Mouse (Mus musculus) heart, embryonic 14.5 days (tissue): ENCODE measurements around the gene Dnaja3. TPM values are rescaled to one million over a fixed set of nuclear protein-coding genes. Genes with fewer than 3 reads are reported as not detected.

ENCODE experiments used
- ATAC-seq: fragments of 200-750 bp; cut with Nextera tagmentation; 2 replicates; pipeline ENCODE4 v1.8.0; 2017; ENCODE audit warnings: low read depth, moderate TSS enrichment; ENCODE audit not compliant: insufficient number of reproducible peaks, insufficient read depth, low FRiP score
- H3K27ac ChIP-seq, 2 experiments: fragments of 200-500 bp in 1 of 2; fragments of 300-500 bp in 1 of 2; sonication (generic) in 1 of 2; replicated peaks in 1 of 2; 2 replicates each; pipeline ENCODE4 v1.5.1; 2012 to 2014; ENCODE audit warnings: low read depth in 2 of 2, low read length in 2 of 2, control low read depth in 1 of 2, mild to moderate bottlenecking in 1 of 2, mixed read lengths in 1 of 2; ENCODE audit not compliant: control insufficient read depth in 1 of 2, insufficient read depth in 1 of 2
- H3K27me3 ChIP-seq: fragments of 300-500 bp; sonication (generic); 2 replicates; pipeline ENCODE4 v1.6.1; 2014; ENCODE audit warnings: mild to moderate bottlenecking, low read length, control low read depth; ENCODE audit not compliant: control insufficient read depth, insufficient read depth
- H3K36me3 ChIP-seq: fragments of 300-500 bp; sonication (generic); 2 replicates; pipeline ENCODE4 v1.6.1; 2014; ENCODE audit warnings: mild to moderate bottlenecking, control low read depth, low read length, mixed read lengths; ENCODE audit not compliant: control insufficient read depth, insufficient read depth
- H3K4me1 ChIP-seq, 2 experiments: fragments of 200-500 bp in 1 of 2; fragments of 300-500 bp in 1 of 2; sonication (generic) in 1 of 2; 2 replicates each; pipeline ENCODE4 v1.6.1; 2012 to 2014; ENCODE audit warnings: low read length in 2 of 2, control low read depth in 1 of 2, mixed read lengths in 1 of 2; ENCODE audit not compliant: control insufficient read depth in 2 of 2, insufficient read depth in 2 of 2
- H3K4me2 ChIP-seq: fragments of 300-500 bp; sonication (generic); 2 replicates; pipeline ENCODE4 v1.6.1; 2014; ENCODE audit warnings: mild to moderate bottlenecking, low read length
- H3K4me3 ChIP-seq, 2 experiments: fragments of 200-500 bp in 1 of 2; fragments of 300-500 bp in 1 of 2; sonication (generic) in 1 of 2; 2 replicates each; pipeline ENCODE4 v1.5.1; 2012 to 2014; ENCODE audit warnings: low read length in 2 of 2, mild to moderate bottlenecking in 2 of 2, control low read depth in 1 of 2, low read depth in 1 of 2, moderate library complexity in 1 of 2; ENCODE audit not compliant: control insufficient read depth in 1 of 2, insufficient read depth in 1 of 2
- H3K9ac ChIP-seq: fragments of 300-500 bp; sonication (generic); 2 replicates; pipeline ENCODE4 v1.6.1; 2014; ENCODE audit warnings: mild to moderate bottlenecking, low read length
- H3K9me3 ChIP-seq: fragments of 300-500 bp; sonication (generic); 2 replicates; pipeline ENCODE4 v1.6.1; 2016; ENCODE audit warnings: low read length, control low read depth; ENCODE audit not compliant: control insufficient read depth
- WGBS: fragments of 180-500 bp; shearing (Covaris S2); extraction: QIAGEN DNeasy Blood & Tissue Kit; methylation state at CpG from one replicate; pipeline ENCODE4 v1.1.7; 2014; 5-methylcytosine and 5-hydroxymethylcytosine counted together
- polyA plus RNA-seq: library from polyadenylated mRNA; unstranded; fragments of >200 nt; fragmentation: Nextera tagmentation; extraction: Ambion mirVana; gene quantifications from 2 replicates; pipeline ENCODE4 v1.2.1, GENCODE M21; 2014

Dnaja3 gene
- polyA plus RNA-seq, 1 experiment from 2014 or later = 70.3 TPM

DNA sequence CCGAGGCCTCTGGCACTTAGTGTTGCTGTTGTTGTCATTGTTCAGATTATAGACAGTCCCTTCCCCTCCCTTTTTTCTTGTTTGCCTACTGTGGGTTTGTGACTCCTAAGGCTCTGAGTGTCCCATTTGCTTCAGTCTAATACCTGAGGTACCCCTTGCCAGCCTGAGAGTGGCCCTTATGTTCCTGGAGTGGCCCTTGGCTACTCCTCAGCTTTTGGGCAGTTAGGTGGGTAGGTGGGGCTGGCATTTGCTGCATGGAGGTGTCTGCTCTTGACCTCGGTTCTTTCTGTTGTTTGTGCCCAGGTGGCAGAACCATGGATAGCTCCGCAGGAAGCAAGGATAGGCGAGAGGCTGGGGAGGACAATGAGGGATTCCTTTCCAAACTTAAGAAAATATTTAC is 65.8 kb downstream of the Dnaja3 start:
- H3K9me3 ChIP-seq = no peaks in the 10 kb centered on the region
- H3K9ac ChIP-seq = no peak overlapping the region
- H3K4me2 ChIP-seq = no peak overlapping the region
- no peak for ATAC-seq
- 50% methylated on average over 4 of the region's 4 CpGs for WGBS
- no peak overlapping the region for H3K27ac ChIP-seq
- H3K4me1 ChIP-seq = no peaks in the 10 kb centered on the region
- H3K36me3 ChIP-seq = peaks cover 97% of the 10 kb centered on the region
- H3K4me3 ChIP-seq = no peak overlapping the region
- H3K27me3 ChIP-seq = no peaks in the 10 kb centered on the region

DNA sequence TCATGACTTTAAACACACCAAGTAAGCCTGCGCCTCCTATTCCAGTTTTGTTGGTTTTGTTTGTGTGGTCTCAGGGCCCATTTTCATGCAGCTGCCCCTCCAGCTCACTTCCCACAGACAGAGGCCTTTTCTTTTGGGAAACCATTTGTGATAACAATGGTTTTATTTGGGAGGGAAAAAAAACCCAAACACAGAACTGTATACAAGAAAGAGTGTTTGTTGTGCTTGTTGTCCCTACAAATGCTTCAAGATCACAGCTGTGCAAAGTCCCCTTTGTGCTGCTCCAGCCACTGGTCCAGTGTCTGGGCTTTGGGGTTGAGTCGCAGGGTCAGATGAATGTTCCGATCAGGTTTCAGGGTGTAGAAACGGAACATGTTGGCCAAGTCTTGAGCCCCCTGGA is 71.4 kb downstream of the Dnaja3 start:
- ATAC-seq = no peak
- no peak overlapping the region for H3K4me3 ChIP-seq
- no peak overlapping the region for H3K9ac ChIP-seq
- H3K36me3 ChIP-seq = peaks cover 81% of the 10 kb centered on the region
- no peaks in the 10 kb centered on the region for H3K27me3 ChIP-seq
- H3K4me2 ChIP-seq = no peak overlapping the region
- whole genome bisulfite sequencing = 94% methylated on average over 4 of the region's 4 CpGs
- H3K27ac ChIP-seq = no peak overlapping the region
- no peaks in the 10 kb centered on the region for H3K9me3 ChIP-seq
- no peaks in the 10 kb centered on the region for H3K4me1 ChIP-seq

- 77% methylated on average over 17 of the region's 17 CpGs for WGBS
- no peak for ATAC-seq
- Histone ChIP-seq H3K4me3 (no peak overlapping the region), H3K36me3 (peaks cover 52% of the 10 kb centered on the region), H3K4me2 (no peak overlapping the region), H3K9ac (no peak overlapping the region), H3K4me1 (no peaks in the 10 kb centered on the region), H3K27ac (no peak overlapping the region), H3K27me3 (no peaks in the 10 kb centered on the region), H3K9me3 (no peaks in the 10 kb centered on the region)
Observed at GRCm38 (mm10) chr16:4713861-4714710, 74.3 kb downstream of the Dnaja3 start.

- Histone ChIP-seq H3K9me3 (no peaks in the 10 kb centered on the region), H3K4me1 (no peaks in the 10 kb centered on the region), H3K4me2 (peak overlapping the region; percentile 73), H3K9ac (0 out of 2 replicates have a peak overlapping the region, but pooled peaks have one; percentile 75), H3K27ac (no peak overlapping the region), H3K4me3 (peak overlapping the region in 1 of 2 experiments; percentile 56; a peak in 1 of 4 replicates), H3K36me3 (peaks cover 27% of the 10 kb centered on the region), H3K27me3 (no peaks in the 10 kb centered on the region)
- WGBS = 85% methylated on average over 3 of the region's 3 CpGs
- ATAC-seq = no peak
Observed at GRCm38 (mm10) chr16:4717866-4718265, 78.1 kb downstream of the Dnaja3 start.

GRCm38 (mm10) chr16:4718753-4719518 is 79.1 kb downstream of the Dnaja3 start, which contains the start of gene Nmral1:
Gene Nmral1 (minus strand): TSS chr16:4719356.
- H3K4me3 ChIP-seq = peak within 1 kb of the TSS; percentile 56 to 86
- H3K4me2 ChIP-seq = peak within 1 kb of the TSS; percentile 73
- 16% methylated on average over 33 of the region's 33 CpGs for WGBS
- H3K36me3 ChIP-seq = peaks cover 22% of the 10 kb centered on the region
- H3K9me3 ChIP-seq = no peaks in the 10 kb centered on the region
- peak within 1 kb of the TSS; percentile 56 to 80; a peak in 3 of 4 replicates for H3K27ac ChIP-seq
- peak within 1 kb of the TSS; percentile 75 for H3K9ac ChIP-seq
- peak; percentile 63 for ATAC-seq
- no peaks in the 10 kb centered on the region for H3K4me1 ChIP-seq
- H3K27me3 ChIP-seq = no peaks in the 10 kb centered on the region

- no peak overlapping the region for H3K4me2 ChIP-seq
Observed at GRCm38 (mm10) chr16:4722128-4722914, 82.5 kb downstream of the Dnaja3 start.

DNA sequence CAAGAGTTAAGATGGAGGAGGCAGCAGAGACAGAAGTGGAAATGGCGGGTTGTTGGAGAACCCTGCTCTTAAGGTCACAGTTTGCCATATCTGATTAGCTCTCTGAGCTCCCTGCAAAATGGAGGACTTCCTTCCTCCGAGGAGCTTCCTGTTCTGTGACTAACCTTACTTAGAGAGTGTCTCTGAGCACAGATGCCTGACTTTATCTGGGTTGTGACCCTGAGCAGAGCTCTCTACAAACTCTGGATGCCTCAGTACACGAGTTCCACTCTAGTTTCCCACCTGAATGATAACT is 83.1 kb downstream of the Dnaja3 start:
- peaks cover 0 to 11% of the 10 kb centered on the region in 2 experiments; a peak in 1 of 4 replicates for H3K4me1 ChIP-seq
- H3K27me3 ChIP-seq = no peaks in the 10 kb centered on the region
- no peaks in the 10 kb centered on the region for H3K36me3 ChIP-seq
- ATAC-seq = no peak
- no peak overlapping the region for H3K9ac ChIP-seq
- H3K4me2 ChIP-seq = no peak overlapping the region
- no peaks in the 10 kb centered on the region for H3K9me3 ChIP-seq
- H3K4me3 ChIP-seq = no peak overlapping the region
- no peak overlapping the region for H3K27ac ChIP-seq
- WGBS = 45% methylated on average over 3 of the region's 3 CpGs

More at GRCm38 (mm10) chr16:4722128-4722914, 82.5 kb downstream of the Dnaja3 start:
- 70% methylated on average over 7 of the region's 7 CpGs for WGBS
- no peak for ATAC-seq
- Histone ChIP-seq H3K9ac (no peak overlapping the region), H3K27ac (0 out of 4 replicates have a peak overlapping the region, but pooled peaks of 1 of the 2 experiments have one; percentile 11), H3K4me1 (peaks cover 0 to 6% of the 10 kb centered on the region in 2 experiments; a peak in 1 of 4 replicates), H3K4me3 (no peak overlapping the region), H3K9me3 (no peaks in the 10 kb centered on the region), H3K36me3 (no peaks in the 10 kb centered on the region), H3K27me3 (no peaks in the 10 kb centered on the region)
